Mouse (Mus musculus) hematopoietic stem cell, adult 5-6 weeks (primary cell): ENCODE results near the gene Ctf2. TPM values are rescaled to one million over a fixed set of nuclear protein-coding genes. Genes with fewer than 3 reads are reported as not detected.
"Not testable (repeated sequence)": the region's sequence is repeated elsewhere in the genome, so short reads cannot be mapped to it uniquely, and the experiment has no call there.

Experiments
- ATAC-seq, 2 experiments: fragments of 125-278 bp in 1 of 2; replicated peaks in 1 of 2; 2 replicates each; pipeline ENCODE4 v1.8.0; 2016 to 2017; ENCODE audit warnings: inconsistent platforms in 2 of 2, mild to moderate bottlenecking in 2 of 2, moderate number of reproducible peaks in 2 of 2, low read depth in 1 of 2, moderate TSS enrichment in 1 of 2; ENCODE audit not compliant: low FRiP score in 2 of 2, poor library complexity in 2 of 2, severe bottlenecking in 2 of 2, insufficient read depth in 1 of 2, low TSS enrichment in 1 of 2
- total RNA-seq: library from RNA; stranded (forward); fragments of 172-1452, 232-1000 nt; gene quantifications from 2 replicates; pipeline ENCODE4 v1.2.3, GENCODE M21; 2017

The Ctf2 gene
- total RNA-seq, 1 experiment from 2014 or later = not detected

- no peak for ATAC-seq
Measured at GRCm38 (mm10) chr7:127705706-127706105, 26.3 kb downstream of the Ctf2 start.

GRCm38 (mm10) chr7:127704598-127704997 is 27.4 kb downstream of the Ctf2 start:
- no peak for ATAC-seq

GRCm38 (mm10) chr7:127703561-127704178 is 28.3 kb downstream of the Ctf2 start:
- ATAC-seq = no peak

- ATAC-seq = no peak
Measured at GRCm38 (mm10) chr7:127700712-127701331, 31.1 kb downstream of the Ctf2 start.

- ATAC-seq = no peak
Measured at GRCm38 (mm10) chr7:127698986-127699385, 33.0 kb downstream of the Ctf2 start.

- not testable (repeated sequence) for ATAC-seq
Measured at GRCm38 (mm10) chr7:127693730-127694129, 38.2 kb downstream of the Ctf2 start.

GRCm38 (mm10) chr7:127693290-127693689 is 38.7 kb downstream of the Ctf2 start:
- ATAC-seq = no peak

GRCm38 (mm10) chr7:127691221-127691989 is 40.6 kb downstream of the Ctf2 start:
- ATAC-seq = no peak

GRCm38 (mm10) chr7:127689626-127690280 is 42.2 kb downstream of the Ctf2 start:
- no peak for ATAC-seq

GRCm38 (mm10) chr7:127688935-127689334 is 43.0 kb downstream of the Ctf2 start:
- ATAC-seq = no peak

GRCm38 (mm10) chr7:127686740-127687449 is 45.1 kb downstream of the Ctf2 start:
- ATAC-seq = no peak

- ATAC-seq = no peak
Measured at GRCm38 (mm10) chr7:127685304-127686018, 46.5 kb downstream of the Ctf2 start.

GRCm38 (mm10) chr7:127681888-127682553 is 49.9 kb downstream of the Ctf2 start:
- ATAC-seq = no peak

- no peak for ATAC-seq
Measured at GRCm38 (mm10) chr7:127680541-127680940, 51.4 kb downstream of the Ctf2 start.

GRCm38 (mm10) chr7:127678811-127679210 is 53.2 kb downstream of the Ctf2 start:
- ATAC-seq = no peak

GRCm38 (mm10) chr7:127677609-127678008 is 54.4 kb downstream of the Ctf2 start:
- ATAC-seq = no peak
